Mouse (Mus musculus): Measurements from ENCODE around the gene Camsap1. TPM values are rescaled to one million over a fixed set of nuclear protein-coding genes. Genes with fewer than 3 reads are reported as not detected.

The Camsap1 gene
- total and polyA plus RNA-seq, 3 experiments = 7.4 to 45.1 (median 38.9) TPM

- 81% methylated on average over 2 of the region's 2 CpGs for WGBS
- TF ChIP-seq CTCF (IDR thresholded peaks at IDR 0.05) = no peak
- TF ChIP-seq POLR2A (IDR thresholded peaks at IDR 0.05; ENCODE audit: insufficient read depth, low read depth, low read length) = no peak
- no peak for TF ChIP-seq EP300 (IDR thresholded peaks at IDR 0.05; ENCODE audit: insufficient read depth, low read depth, low read length)
- no peak overlapping the region for H3K9ac ChIP-seq (ENCODE audit: low read depth, low read length)
- no peak for DNase-seq
- H3K4me3 ChIP-seq = no peak overlapping the region
- H3K36me3 ChIP-seq (ENCODE audit: control insufficient read depth, insufficient read depth, low read length) = no peaks in the 10 kb centered on the region
- H3K4me1 ChIP-seq (ENCODE audit: control insufficient read depth, insufficient read depth, low read length) = no peaks in the 10 kb centered on the region
- intact Hi-C loops (cut with DNase I) = no loop called here
- H3K27me3 ChIP-seq (ENCODE audit: control insufficient read depth, insufficient read depth, low read length) = no peaks in the 10 kb centered on the region
- H3K79me2 ChIP-seq (replicated peaks; ENCODE audit: control insufficient read depth, insufficient read depth, low read length) = no peaks in the 10 kb centered on the region
- H3K27ac ChIP-seq = no peak overlapping the region
These were observed 39.3 kb downstream of the Camsap1 start for GRCm38 (mm10) chr2:25943822-25944221.

GRCm38 (mm10) chr2:25940503-25940902 is 42.6 kb downstream of the Camsap1 start:
- no peaks in the 10 kb centered on the region for H3K4me1 ChIP-seq (ENCODE audit: control insufficient read depth, insufficient read depth, low read length)
- H3K27me3 ChIP-seq (ENCODE audit: control insufficient read depth, insufficient read depth, low read length) = no peaks in the 10 kb centered on the region
- H3K79me2 ChIP-seq (replicated peaks; ENCODE audit: control insufficient read depth, insufficient read depth, low read length) = no peaks in the 10 kb centered on the region
- TF ChIP-seq POLR2A (IDR thresholded peaks at IDR 0.05; ENCODE audit: insufficient read depth, low read depth, low read length) (no peak), EP300 (IDR thresholded peaks at IDR 0.05; ENCODE audit: insufficient read depth, low read depth, low read length) (no peak), CTCF (IDR thresholded peaks at IDR 0.05) (no peak)
- 62% methylated on average over 6 of the region's 6 CpGs for WGBS
- intact Hi-C loops (cut with DNase I) = no loop called here
- no peak overlapping the region for H3K9ac ChIP-seq (ENCODE audit: low read depth, low read length)
- no peak for DNase-seq
- no peak overlapping the region for H3K4me3 ChIP-seq
- no peak overlapping the region for H3K27ac ChIP-seq
- H3K36me3 ChIP-seq (ENCODE audit: control insufficient read depth, insufficient read depth, low read length) = no peaks in the 10 kb centered on the region

GRCm38 (mm10) chr2:25931249-25931859 is 51.7 kb downstream of the Camsap1 start:
- Histone ChIP-seq H3K9ac (ENCODE audit: low read depth, low read length) (no peak overlapping the region), H3K4me1 (ENCODE audit: control insufficient read depth, insufficient read depth, low read length) (no peaks in the 10 kb centered on the region), H3K4me3 (no peak overlapping the region), H3K36me3 (ENCODE audit: control insufficient read depth, insufficient read depth, low read length) (peaks cover 3% of the 10 kb centered on the region; the same call in 1 of the 2 replicates), H3K79me2 (replicated peaks; ENCODE audit: control insufficient read depth, insufficient read depth, low read length) (no peaks in the 10 kb centered on the region), H3K27ac (no peak overlapping the region), H3K27me3 (ENCODE audit: control insufficient read depth, insufficient read depth, low read length) (no peaks in the 10 kb centered on the region)
- 82% methylated on average over 6 of the region's 6 CpGs for WGBS
- no peak for TF ChIP-seq POLR2A (IDR thresholded peaks at IDR 0.05; ENCODE audit: insufficient read depth, low read depth, low read length)
- peak; percentile 57 for TF ChIP-seq CTCF (IDR thresholded peaks at IDR 0.05)
- no peak for TF ChIP-seq EP300 (IDR thresholded peaks at IDR 0.05; ENCODE audit: insufficient read depth, low read depth, low read length)
- no peak for DNase-seq
- intact Hi-C loops (cut with DNase I) = loop anchor here (5.0 kb wide), 1 partner anchor 94 kb away; no protein-coding TSS in a partner anchor

- Histone ChIP-seq H3K79me2 (replicated peaks; ENCODE audit: control insufficient read depth, insufficient read depth, low read length) (no peaks in the 10 kb centered on the region), H3K4me3 (no peak overlapping the region), H3K27me3 (ENCODE audit: control insufficient read depth, insufficient read depth, low read length) (no peaks in the 10 kb centered on the region), H3K9ac (ENCODE audit: low read depth, low read length) (no peak overlapping the region), H3K27ac (no peak overlapping the region), H3K36me3 (ENCODE audit: control insufficient read depth, insufficient read depth, low read length) (no peaks in the 10 kb centered on the region; the same call in 1 of the 2 replicates), H3K4me1 (ENCODE audit: control insufficient read depth, insufficient read depth, low read length) (no peaks in the 10 kb centered on the region)
- TF ChIP-seq POLR2A (IDR thresholded peaks at IDR 0.05; ENCODE audit: insufficient read depth, low read depth, low read length) (no peak), CTCF (IDR thresholded peaks at IDR 0.05) (no peak), EP300 (IDR thresholded peaks at IDR 0.05; ENCODE audit: insufficient read depth, low read depth, low read length) (no peak)
- WGBS = 86% methylated on average over 7 of the region's 7 CpGs
- intact Hi-C loops (cut with DNase I) = no loop called here
- no peak for DNase-seq
These were observed 55.3 kb downstream of the Camsap1 start for GRCm38 (mm10) chr2:25927821-25928220.

- Histone ChIP-seq H3K9ac (ENCODE audit: low read depth, low read length) (no peak overlapping the region), H3K4me3 (no peak overlapping the region), H3K4me1 (ENCODE audit: control insufficient read depth, insufficient read depth, low read length) (no peaks in the 10 kb centered on the region), H3K36me3 (ENCODE audit: control insufficient read depth, insufficient read depth, low read length) (no peaks in the 10 kb centered on the region), H3K27me3 (ENCODE audit: control insufficient read depth, insufficient read depth, low read length) (no peaks in the 10 kb centered on the region), H3K27ac (no peak overlapping the region), H3K79me2 (replicated peaks; ENCODE audit: control insufficient read depth, insufficient read depth, low read length) (no peaks in the 10 kb centered on the region)
- intact Hi-C loops (cut with DNase I) = no loop called here
- no peak for DNase-seq
- TF ChIP-seq CTCF (IDR thresholded peaks at IDR 0.05) (no peak), POLR2A (IDR thresholded peaks at IDR 0.05; ENCODE audit: insufficient read depth, low read depth, low read length) (no peak), EP300 (IDR thresholded peaks at IDR 0.05; ENCODE audit: insufficient read depth, low read depth, low read length) (no peak)
- WGBS = 83% methylated on average over 4 of the region's 4 CpGs
These were observed 58.1 kb downstream of the Camsap1 start for GRCm38 (mm10) chr2:25924934-25925333.

- 91% methylated on average over 2 of the region's 2 CpGs for WGBS
- Histone ChIP-seq H3K4me1 (ENCODE audit: control insufficient read depth, insufficient read depth, low read length) (no peaks in the 10 kb centered on the region), H3K36me3 (ENCODE audit: control insufficient read depth, insufficient read depth, low read length) (no peaks in the 10 kb centered on the region), H3K4me3 (no peak overlapping the region), H3K27ac (no peak overlapping the region), H3K9ac (ENCODE audit: low read depth, low read length) (no peak overlapping the region), H3K27me3 (ENCODE audit: control insufficient read depth, insufficient read depth, low read length) (no peaks in the 10 kb centered on the region), H3K79me2 (replicated peaks; ENCODE audit: control insufficient read depth, insufficient read depth, low read length) (no peaks in the 10 kb centered on the region)
- TF ChIP-seq POLR2A (IDR thresholded peaks at IDR 0.05; ENCODE audit: insufficient read depth, low read depth, low read length) (no peak), EP300 (IDR thresholded peaks at IDR 0.05; ENCODE audit: insufficient read depth, low read depth, low read length) (no peak), CTCF (IDR thresholded peaks at IDR 0.05) (no peak)
- DNase-seq = no peak
- intact Hi-C loops (cut with DNase I) = no loop called here
These were observed 59.3 kb downstream of the Camsap1 start for GRCm38 (mm10) chr2:25923799-25924198.
